9 mouse cellular contexts compared by ENCODE assay signal in the genomic region with DNA sequence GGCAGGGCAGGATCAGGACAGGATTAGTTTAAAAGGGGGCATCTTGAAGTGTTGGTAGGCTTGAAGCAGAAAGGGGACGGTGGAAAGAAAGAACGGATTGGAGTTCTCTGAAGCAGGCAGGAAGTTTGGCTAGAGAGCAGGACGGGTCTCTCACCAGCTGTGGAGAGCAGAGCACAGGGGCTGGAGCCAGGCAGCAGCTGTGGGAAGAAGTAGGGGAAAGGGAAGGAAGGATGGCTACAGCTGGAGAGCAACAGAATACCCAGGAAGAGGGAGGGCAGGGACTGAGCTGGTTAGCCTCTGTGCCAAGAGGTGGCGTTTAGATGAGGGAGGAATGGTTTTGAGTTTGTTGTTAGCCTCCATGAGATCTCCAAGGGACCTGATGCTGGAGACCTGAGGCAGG. TPM values are rescaled to one million over a fixed set of nuclear protein-coding genes. Genes with fewer than 3 reads are reported as not detected.
DNase-seq lines count a peak whose midpoint lies in the region; ATAC-seq lines count a peak whose summit lies in the region.
"Had no signal": no experiment of that assay in that cellular context is flagged by ENCODE, and none has a peak within 500 bp of the region (broad histone marks: within the 10 kb centered on the region; RNA-seq: fewer than 3 reads in every experiment).

No protein-coding gene starts in this region.

- H3K4me1 ChIP-seq in embryonic facial prominence, embryonic 14.5 days (ENCODE audit: control insufficient read depth, insufficient read depth, low read length): peaks cover 28% of the 10 kb centered on the region
- H3K4me1 ChIP-seq in hindbrain, embryonic 16.5 days (ENCODE audit: control insufficient read depth, insufficient read depth, low read depth, low read length): peaks cover 26% of the 10 kb centered on the region
- H3K4me1 ChIP-seq in midbrain, embryonic 11.5 days (ENCODE audit: control insufficient read depth, insufficient read depth, low read length): peaks cover 32% of the 10 kb centered on the region

- no peak overlapping the region for H3K4me3 ChIP-seq in embryonic facial prominence, embryonic 14.5 days (ENCODE audit: low read depth, low read length)
- H3K4me3 ChIP-seq in hindbrain, embryonic 16.5 days (ENCODE audit: low read length): no peak overlapping the region
- no peak overlapping the region for H3K4me3 ChIP-seq in midbrain, embryonic 11.5 days (ENCODE audit: low read depth, low read length)

- no peaks in the 10 kb centered on the region for H3K27me3 ChIP-seq in embryonic facial prominence, embryonic 14.5 days (replicated peaks; ENCODE audit: control insufficient read depth, insufficient read depth, low read length)
- H3K27me3 ChIP-seq in hindbrain, embryonic 16.5 days (replicated peaks; ENCODE audit: control insufficient read depth, insufficient read depth, low read length): no peaks in the 10 kb centered on the region
- no peaks in the 10 kb centered on the region for H3K27me3 ChIP-seq in midbrain, embryonic 11.5 days (ENCODE audit: control insufficient read depth, insufficient read depth, low read length)

- 15% methylated on average over 3 of the region's 4 CpGs for WGBS in embryonic facial prominence, embryonic 14.5 days
- 27% methylated on average over 4 of the region's 4 CpGs for WGBS in hindbrain, embryonic 16.5 days
- 17% methylated on average over 4 of the region's 4 CpGs for WGBS in midbrain, embryonic 11.5 days

- H3K9me3 ChIP-seq in embryonic facial prominence, embryonic 14.5 days (ENCODE audit: control insufficient read depth, low read length): no peaks in the 10 kb centered on the region
- H3K9me3 ChIP-seq in hindbrain, embryonic 16.5 days (ENCODE audit: control insufficient read depth, low read length): no peaks in the 10 kb centered on the region
- H3K9me3 ChIP-seq in midbrain, embryonic 11.5 days (ENCODE audit: control insufficient read depth, low read length): no peaks in the 10 kb centered on the region

- H3K9ac ChIP-seq in embryonic facial prominence, embryonic 14.5 days (ENCODE audit: low read depth, low read length): peak overlapping the region; percentile 10; the same call in 1 of the 2 replicates
- H3K9ac ChIP-seq in hindbrain, embryonic 16.5 days (ENCODE audit: low read depth, low read length): no peak overlapping the region
- peak overlapping the region; percentile 10; the same call in 1 of the 2 replicates for H3K9ac ChIP-seq in midbrain, embryonic 11.5 days (ENCODE audit: low read length)

- H3K27ac ChIP-seq in embryonic facial prominence, embryonic 14.5 days (replicated peaks; ENCODE audit: low read depth, low read length): peak overlapping the region; percentile 39
- peak overlapping the region; percentile 21; the same call in 1 of the 2 replicates for H3K27ac ChIP-seq in hindbrain, embryonic 16.5 days (ENCODE audit: low read depth, low read length)
- H3K27ac ChIP-seq in midbrain, embryonic 11.5 days (ENCODE audit: low read depth, low read length): no peak overlapping the region

- DNase-seq in embryo, embryonic 10 days (ENCODE audit: low spot score): peak; percentile 25
- DNase-seq in embryo, embryonic 9.5 days (ENCODE audit: extremely low spot score): no peak
- peak; percentile 76 for DNase-seq in embryonic facial prominence, embryonic 14.5 days (ENCODE audit: low spot score)
- no peak for DNase-seq in midbrain, embryonic 11.5 days (ENCODE audit: low spot score, missing footprints)
- DNase-seq in urinary bladder, postnatal 10 days (ENCODE audit: low spot score): no peak
- DNase-seq in yolk sac, embryonic 10.5 days (ENCODE audit: low spot score): no peak
- no peak for DNase-seq in layer of hippocampus, adult 18-20 months (ENCODE audit: low spot score in 2 of 2)
- DNase-seq: adrenal gland, adult 8-10 months had no signal

- peak overlapping the region; percentile 28 for H3K4me2 ChIP-seq in embryonic facial prominence, embryonic 14.5 days (ENCODE audit: low read depth, low read length)
- H3K4me2 ChIP-seq in hindbrain, embryonic 16.5 days (ENCODE audit: low read length): peak overlapping the region; percentile 16
- H3K4me2 ChIP-seq in midbrain, embryonic 11.5 days: peak overlapping the region; percentile 3; the same call in 1 of the 2 replicates

- ATAC-seq in embryonic facial prominence, embryonic 14.5 days (ENCODE audit: low read depth): peak; percentile 59; the same call in 1 of the 2 replicates
- no peak for ATAC-seq in hindbrain, embryonic 16.5 days
- ATAC-seq in midbrain, embryonic 11.5 days (ENCODE audit: low FRiP score): no peak

- H3K36me3 ChIP-seq in embryonic facial prominence, embryonic 14.5 days (ENCODE audit: control insufficient read depth, insufficient read depth, low read length): no peaks in the 10 kb centered on the region
- H3K36me3 ChIP-seq in hindbrain, embryonic 16.5 days (ENCODE audit: control insufficient read depth, insufficient read depth, low read length): no peaks in the 10 kb centered on the region
- H3K36me3 ChIP-seq in midbrain, embryonic 11.5 days (ENCODE audit: control insufficient read depth, insufficient read depth, low read length): no peaks in the 10 kb centered on the region

RNA-seq across cellular contexts. Expression of gene Cuedc1, which starts 0.7 kb away (rescaled TPM):
- polyA plus RNA-seq in embryonic facial prominence, embryonic 14.5 days (2014; fragmentation: Nextera tagmentation; extraction: Ambion mirVana): 17.4 and 17.7 TPM in 2 replicates
- 29.9 and 41.3 TPM in 2 replicates for polyA plus RNA-seq in hindbrain, embryonic 16.5 days (2015; fragmentation: Nextera tagmentation; extraction: Ambion mirVana)
- 16.5 and 17.0 TPM in 2 replicates for polyA plus RNA-seq in midbrain, embryonic 11.5 days (2014; fragmentation: Nextera tagmentation; extraction: Ambion mirVana)
- 10 to 100 TPM; 27.9 to 31.8 TPM for total RNA-seq in layer of hippocampus, adult 18-20 months (2021)

RNA-seq across cellular contexts. Expression of gene Vezf1, which starts 29.1 kb away (rescaled TPM):
- polyA plus RNA-seq in embryonic facial prominence, embryonic 14.5 days (2014; fragmentation: Nextera tagmentation; extraction: Ambion mirVana): 35.3 and 36.6 TPM in 2 replicates
- 32.3 and 38.9 TPM in 2 replicates for polyA plus RNA-seq in hindbrain, embryonic 16.5 days (2015; fragmentation: Nextera tagmentation; extraction: Ambion mirVana)
- polyA plus RNA-seq in midbrain, embryonic 11.5 days (2014; fragmentation: Nextera tagmentation; extraction: Ambion mirVana): 82.5 and 83.6 TPM in 2 replicates
- total RNA-seq in layer of hippocampus, adult 18-20 months (2021): 10 to 100 TPM; 23.2 to 24.7 TPM

RNA-seq across cellular contexts. Expression of gene Srsf1, which starts 50.0 kb away (rescaled TPM):
- polyA plus RNA-seq in embryonic facial prominence, embryonic 14.5 days (2014; fragmentation: Nextera tagmentation; extraction: Ambion mirVana): 291 and 327 TPM in 2 replicates
- 168 and 190 TPM in 2 replicates for polyA plus RNA-seq in hindbrain, embryonic 16.5 days (2015; fragmentation: Nextera tagmentation; extraction: Ambion mirVana)
- 533 and 541 TPM in 2 replicates for polyA plus RNA-seq in midbrain, embryonic 11.5 days (2014; fragmentation: Nextera tagmentation; extraction: Ambion mirVana)
- total RNA-seq in layer of hippocampus, adult 18-20 months (2021): 100 to 1,000 TPM; 219 to 225 TPM

Comparison
In these comparisons a context has a peak if more than half of its experiments do, and no peak if none do; other contexts are left out.
1. DNase-seq: peak in embryo, embryonic 10 days (single experiment) and embryonic facial prominence, embryonic 14.5 days (single experiment); none in embryo, embryonic 9.5 days (single experiment), midbrain, embryonic 11.5 days (single experiment), urinary bladder, postnatal 10 days (single experiment), yolk sac, embryonic 10.5 days (single experiment) and layer of hippocampus, adult 18-20 months (0 of 2).
2. Peak in every context shown above with its lines, with median percentiles within 50 percentile points of each other: H3K4me2 ChIP-seq.